Mouse (Mus musculus) stomach, postnatal 0 days (tissue): Measurements from ENCODE around the gene Mettl1.

Experiments used
- CTCF ChIP-seq: IDR thresholded peaks from 2 replicates; pipeline ENCODE4 v1.5.1; 2016; ENCODE audit warnings: antibody characterized with exemption, low read depth, mild to moderate bottlenecking, moderate library complexity
- EP300 ChIP-seq: optimal IDR thresholded peaks from 2 replicates; pipeline ENCODE3; 2016; ENCODE audit warnings: antibody characterized with exemption

DNA sequence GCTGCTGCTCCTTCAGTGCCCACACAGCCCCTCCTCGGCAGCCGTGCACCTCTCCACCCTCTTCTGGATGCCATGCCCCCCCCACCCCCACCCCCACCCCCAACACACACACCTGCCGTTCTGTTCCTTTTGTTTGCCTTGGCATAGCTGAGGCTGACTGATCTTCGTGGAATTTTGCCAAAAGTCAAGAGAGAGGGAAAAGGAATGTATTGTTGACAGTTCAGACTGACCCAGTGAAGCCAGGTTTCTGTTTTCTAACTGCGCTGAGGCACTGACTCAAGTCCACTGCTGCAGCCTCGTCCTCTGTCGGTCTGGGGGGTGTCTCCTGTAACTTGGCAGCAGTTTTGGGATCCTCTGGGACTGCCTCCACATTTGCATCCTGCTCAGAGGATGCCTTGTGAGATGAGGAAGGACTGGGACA, 53.2 kb downstream of the Mettl1 start:
- no peak for TF ChIP-seq CTCF
- TF ChIP-seq EP300: no peak
